Comparison of ENCODE assay signal across 8 mouse cellular contexts in genomic region chr13:97439216-97439979, GRCm38 (mm10).
A peak's percentile ranks its signal among the peaks of the same experiment; 100 is the strongest.
DNase-seq lines count a peak whose midpoint lies in the region; ATAC-seq and TF ChIP-seq lines count a peak whose summit lies in the region.

No protein-coding gene starts in this region.

- H3K36me3 ChIP-seq in kidney, embryonic 14.5 days (ENCODE audit: control insufficient read depth, insufficient read depth, low read length) = no peaks in the 10 kb centered on the region
- H3K36me3 ChIP-seq in forebrain, embryonic 14.5 days (ENCODE audit: control insufficient read depth, insufficient read depth, low read length) = no peaks in the 10 kb centered on the region
- H3K36me3 ChIP-seq in liver, embryonic 14.5 days (replicated peaks; ENCODE audit: control insufficient read depth, insufficient read depth, low read depth) = no peaks in the 10 kb centered on the region

- peaks cover 44% of the 10 kb centered on the region for H3K4me1 ChIP-seq in kidney, embryonic 14.5 days (ENCODE audit: control insufficient read depth, insufficient read depth, low read length)
- H3K4me1 ChIP-seq in forebrain, embryonic 14.5 days (ENCODE audit: control insufficient read depth, insufficient read depth, low read length) = peaks cover 67% of the 10 kb centered on the region
- H3K4me1 ChIP-seq in liver, embryonic 14.5 days (replicated peaks; ENCODE audit: control insufficient read depth in 2 of 2, insufficient read depth in 2 of 2, low read length in 1 of 2) = peaks cover 0 to 41% of the 10 kb centered on the region in 2 experiments; a peak in 3 of 4 replicates

- 0 out of 2 replicates have a peak, but pooled peaks have one; percentile 5 for ATAC-seq in kidney, embryonic 14.5 days (ENCODE audit: low FRiP score, low TSS enrichment)
- peak; percentile 60 for ATAC-seq in forebrain, embryonic 14.5 days
- no peak for ATAC-seq in liver, embryonic 14.5 days (ENCODE audit: insufficient read depth)

- DNase-seq in kidney, postnatal 36 days = no peak
- peak; percentile 36 for DNase-seq in brain, adult 2 months (ENCODE audit: low read depth, low spot score)
- DNase-seq in forebrain, embryonic 14.5 days (ENCODE audit: low spot score) = peak; percentile 82
- DNase-seq in liver, embryonic 14.5 days (ENCODE audit: low read depth in 3 of 3, low spot score in 3 of 3) = peak in 1 of 3 experiments; percentile 24
- DNase-seq in gastrocnemius, postnatal 25 days = no peak
- DNase-seq in ovary, postnatal 10 days (ENCODE audit: low spot score) = no peak
- DNase-seq in heart, postnatal 10 days = no peak

- intact Hi-C loops in heart, postnatal 10 days (cut with DNase I) = loop anchor here (10.0 kb wide), 1 partner anchor 495 kb away; no protein-coding TSS in a partner anchor

- peak overlapping the region; percentile 25; the same call in 1 of the 2 replicates for H3K9ac ChIP-seq in kidney, embryonic 14.5 days (ENCODE audit: low read depth, low read length)
- H3K9ac ChIP-seq in forebrain, embryonic 14.5 days (ENCODE audit: low read length) = peak overlapping the region; percentile 4; the same call in 1 of the 2 replicates
- no peak overlapping the region for H3K9ac ChIP-seq in liver, embryonic 14.5 days (replicated peaks)

- 0 out of 2 replicates have a peak overlapping the region, but pooled peaks have one; percentile 2 for H3K4me3 ChIP-seq in kidney, embryonic 14.5 days (ENCODE audit: low read length)
- no peak overlapping the region for H3K4me3 ChIP-seq in forebrain, embryonic 14.5 days (ENCODE audit: low read depth, low read length)
- H3K4me3 ChIP-seq in liver, embryonic 14.5 days (ENCODE audit: insufficient read depth in 1 of 2, low read depth in 2 of 2, low read length in 2 of 2) = no peak overlapping the region

- no peaks in the 10 kb centered on the region for H3K9me3 ChIP-seq in kidney, embryonic 14.5 days (ENCODE audit: control insufficient read depth, low read length)
- H3K9me3 ChIP-seq in forebrain, embryonic 14.5 days (replicated peaks; ENCODE audit: control insufficient read depth, low read length) = no peaks in the 10 kb centered on the region
- no peaks in the 10 kb centered on the region for H3K9me3 ChIP-seq in liver, embryonic 14.5 days (ENCODE audit: control insufficient read depth, low read length)

- TF ChIP-seq EP300 in liver, embryonic 14.5 days (IDR thresholded peaks at IDR 0.05; ENCODE audit: low read depth) = no peak

- WGBS in kidney, embryonic 14.5 days = 16% methylated on average over 16 of the region's 16 CpGs
- 3% methylated on average over 16 of the region's 16 CpGs for WGBS in forebrain, embryonic 14.5 days
- 33% methylated on average over 16 of the region's 16 CpGs for WGBS in liver, embryonic 14.5 days (ENCODE audit: insufficient replicate concordance)

- no peaks in the 10 kb centered on the region for H3K27me3 ChIP-seq in kidney, embryonic 14.5 days (ENCODE audit: control insufficient read depth, insufficient read depth, low read length)
- no peaks in the 10 kb centered on the region for H3K27me3 ChIP-seq in forebrain, embryonic 14.5 days (replicated peaks; ENCODE audit: control insufficient read depth, insufficient read depth, low read length)
- H3K27me3 ChIP-seq in liver, embryonic 14.5 days (ENCODE audit: control insufficient read depth, insufficient read depth, low read length) = peaks cover 32% of the 10 kb centered on the region

- peak overlapping the region; percentile 72 for H3K27ac ChIP-seq in kidney, embryonic 14.5 days (ENCODE audit: low read depth, low read length)
- H3K27ac ChIP-seq in forebrain, embryonic 14.5 days (ENCODE audit: low read depth, low read length) = peak overlapping the region; percentile 49
- H3K27ac ChIP-seq in liver, embryonic 14.5 days = no peak overlapping the region

- no peak for TF ChIP-seq CTCF in liver, embryonic 14.5 days (IDR thresholded peaks at IDR 0.05; ENCODE audit: low read depth)

- H3K4me2 ChIP-seq in kidney, embryonic 14.5 days (replicated peaks; ENCODE audit: low read depth, low read length) = peak overlapping the region; percentile 24
- peak overlapping the region; percentile 32 for H3K4me2 ChIP-seq in forebrain, embryonic 14.5 days (ENCODE audit: low read length)
- peak overlapping the region; percentile 16; the same call in 1 of the 2 replicates for H3K4me2 ChIP-seq in liver, embryonic 14.5 days (ENCODE audit: low read depth)

Comparison
In these comparisons a context has a peak if more than half of its experiments do, and no peak if none do; other contexts are left out.
1. DNase-seq: peak in brain, adult 2 months (single experiment) and forebrain, embryonic 14.5 days (single experiment); none in kidney, postnatal 36 days (0 of 2), gastrocnemius, postnatal 25 days (single experiment), ovary, postnatal 10 days (single experiment) and heart, postnatal 10 days (0 of 2).
2. Peak in every context shown above with its lines, with median percentiles within 50 percentile points of each other: H3K4me2 ChIP-seq.